Mouse (Mus musculus): ENCODE measurements at regions not wholly inside any gene's neighbourhood (a gene's known extent, or its start where the extent isn't known, plus 50 kb on each side); places are given as distances from the start of the nearest gene placed in this dataset.
A peak's percentile ranks its signal among the peaks of the same experiment; 100 is the strongest.

- no peak for DNase-seq (ENCODE audit: low spot score)
Measured at GRCm38 (mm10) chr7:142835319-142835718, 92.1 kb upstream of the Ins2 start.

GRCm38 (mm10) chr7:142830969-142831673 lies 87.9 kb upstream of the Ins2 start:
- DNase-seq (ENCODE audit: low spot score) = no peak

- no peak for DNase-seq (ENCODE audit: low spot score)
Measured at GRCm38 (mm10) chr7:142810711-142811110, 67.5 kb upstream of the Ins2 start.

- peak; percentile 83 for DNase-seq (ENCODE audit: low spot score)
Measured at GRCm38 (mm10) chr7:142799424-142799823, 56.2 kb upstream of the Ins2 start.

- DNase-seq (ENCODE audit: low spot score) = no peak
Measured at GRCm38 (mm10) chr7:142794481-142794880, 51.3 kb upstream of the Ins2 start.

All from retina, embryonic 14.5 days (tissue).